Mouse (Mus musculus) WW6 (cell line): ENCODE results near the gene Slc2a13.

Experiments
- DNase-seq: peaks from one replicate; pipeline ENCODE4 v3.0.0-alpha.2; 2013; ENCODE audit warnings: low read depth, low spot score

The Slc2a13 gene

DNA sequence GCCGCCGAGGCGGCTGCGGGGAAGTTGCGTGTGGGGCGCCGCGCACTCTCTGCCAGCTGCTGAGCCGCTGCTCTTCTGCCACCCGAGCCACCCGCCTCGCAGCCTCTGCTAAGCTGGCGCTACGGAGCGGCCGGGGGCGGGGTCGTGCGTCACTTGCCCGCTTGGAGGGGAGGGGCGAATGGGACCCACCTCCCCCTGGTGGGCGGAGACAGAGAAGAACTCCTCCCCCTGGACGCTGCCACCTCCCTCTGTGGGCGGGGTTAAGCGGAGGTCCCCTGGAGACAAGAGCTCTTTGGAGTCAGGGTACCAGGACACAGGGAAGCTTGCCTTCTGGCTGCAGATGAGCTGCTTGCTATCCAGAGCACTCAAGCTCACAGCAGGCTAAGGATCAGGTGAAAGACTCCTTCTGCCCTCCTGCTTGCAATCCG is at the start of gene Slc2a13:
Gene Slc2a13, minus strand, starts transcription at position 151 of the 428 bp plus-strand sequence.
- peak; percentile 86 for DNase-seq

GRCm38 (mm10) chr15:91616016-91616415 is 43.0 kb upstream of the Slc2a13 start:
- DNase-seq, result no peak

GRCm38 (mm10) chr15:91615532-91615931 is 42.5 kb upstream of the Slc2a13 start:
- no peak for DNase-seq

- no peak for DNase-seq
Observed at GRCm38 (mm10) chr15:91613981-91614665, 41.1 kb upstream of the Slc2a13 start.

GRCm38 (mm10) chr15:91609713-91610112 is 36.7 kb upstream of the Slc2a13 start:
- peak; percentile 26 for DNase-seq

- no peak for DNase-seq
Observed at GRCm38 (mm10) chr15:91608811-91609210, 35.8 kb upstream of the Slc2a13 start.

DNA sequence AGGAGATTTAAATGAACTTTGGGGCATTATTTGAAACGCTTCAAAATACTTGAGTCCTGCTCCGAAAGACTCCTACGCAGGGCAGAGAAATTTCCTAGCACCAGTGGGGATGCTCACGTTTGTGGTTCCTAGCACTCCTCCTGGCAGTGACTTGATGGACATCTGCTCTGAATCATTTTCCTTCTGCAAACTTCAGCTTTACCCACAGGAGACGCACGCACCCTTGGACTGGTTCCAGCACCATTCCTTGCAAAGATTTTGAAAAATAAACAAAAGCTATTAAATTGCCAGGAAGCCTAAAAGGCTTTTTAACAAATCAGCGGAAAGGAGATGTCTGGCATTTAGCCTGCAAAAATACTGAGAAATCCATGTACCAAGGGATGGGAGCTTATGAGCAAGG is 28.1 kb upstream of the Slc2a13 start:
- no peak for DNase-seq

DNA sequence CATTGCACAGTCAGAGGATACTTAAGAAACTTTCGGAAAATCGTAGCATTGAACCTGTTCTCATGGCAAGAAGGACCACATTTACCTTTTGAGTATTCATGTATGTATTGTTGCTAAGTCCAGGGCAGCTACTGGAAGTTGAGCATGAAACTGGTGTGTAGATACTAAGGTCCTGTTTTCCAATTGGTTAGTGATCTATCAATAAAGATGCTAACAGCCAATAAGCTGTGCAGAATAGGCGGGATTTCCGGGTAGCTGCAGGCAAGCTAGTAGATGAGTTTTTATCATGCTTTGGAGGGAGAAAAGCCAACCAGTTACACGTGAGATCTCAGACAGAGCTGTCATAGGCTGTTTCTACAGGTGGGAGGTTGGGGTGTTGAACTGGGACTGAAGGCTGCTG is 24.2 kb upstream of the Slc2a13 start:
- DNase-seq, result no peak

DNA sequence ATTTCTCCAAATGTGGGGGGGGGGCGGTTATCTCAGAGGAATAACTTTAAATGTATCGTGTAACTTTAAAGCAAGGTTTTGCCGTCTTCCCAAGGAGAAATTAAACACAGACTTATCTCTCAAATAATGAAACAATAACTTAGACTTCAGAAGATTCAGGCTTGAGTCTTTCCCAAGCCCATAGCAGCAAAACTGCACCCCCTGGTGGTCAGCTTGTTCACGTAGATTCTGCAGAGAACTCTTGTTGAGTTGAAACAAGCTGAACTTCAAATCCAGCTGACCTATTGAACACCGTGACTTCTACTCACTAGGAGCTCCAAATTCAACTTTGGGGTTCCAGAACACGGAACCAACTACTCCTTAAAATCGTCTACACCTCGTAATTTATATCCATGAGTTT is 1.4 kb upstream of the Slc2a13 start:
- peak; percentile 36 for DNase-seq

DNA sequence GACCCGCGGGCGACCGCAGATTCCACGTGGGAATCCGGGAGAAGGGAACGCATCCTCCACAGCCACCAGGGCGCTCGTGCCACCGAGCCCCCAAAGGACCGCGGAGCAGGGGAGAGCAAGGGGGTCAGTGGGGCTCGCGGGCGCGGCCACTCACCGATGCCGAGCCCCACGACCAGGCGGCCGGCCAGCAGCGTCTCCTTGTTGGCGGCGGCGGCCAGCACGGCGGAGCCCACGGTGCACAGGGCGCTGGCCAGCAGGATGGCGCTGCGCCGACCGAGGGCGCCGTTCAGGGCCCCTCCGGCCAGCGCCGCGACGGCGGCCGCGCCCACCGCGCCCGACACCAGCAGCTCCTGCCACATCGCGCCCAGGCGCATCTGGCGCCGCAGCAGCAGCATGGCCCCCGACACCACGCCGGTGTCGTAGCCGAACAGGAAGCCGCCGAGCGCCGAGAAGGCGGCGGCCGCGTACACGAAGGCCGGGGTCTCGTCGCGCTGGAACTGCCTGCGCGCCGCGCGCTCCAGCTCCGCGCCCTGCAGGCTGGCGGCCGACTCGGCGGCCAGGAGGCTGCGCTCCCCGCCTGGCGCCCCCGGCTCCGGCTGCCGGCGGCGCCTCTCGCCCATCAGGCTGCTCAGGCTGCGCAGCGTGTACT is 516 bp downstream of the Slc2a13 start:
- DNase-seq, result peak; percentile 16

- no peak for DNase-seq
Observed at GRCm38 (mm10) chr15:91571981-91572380, 1.1 kb downstream of the Slc2a13 start.

GRCm38 (mm10) chr15:91566784-91567183 is 6.3 kb downstream of the Slc2a13 start:
- DNase-seq, result no peak

GRCm38 (mm10) chr15:91565025-91565605 is 7.9 kb downstream of the Slc2a13 start:
- no peak for DNase-seq

GRCm38 (mm10) chr15:91561728-91562127 is 11.3 kb downstream of the Slc2a13 start:
- no peak for DNase-seq

DNA sequence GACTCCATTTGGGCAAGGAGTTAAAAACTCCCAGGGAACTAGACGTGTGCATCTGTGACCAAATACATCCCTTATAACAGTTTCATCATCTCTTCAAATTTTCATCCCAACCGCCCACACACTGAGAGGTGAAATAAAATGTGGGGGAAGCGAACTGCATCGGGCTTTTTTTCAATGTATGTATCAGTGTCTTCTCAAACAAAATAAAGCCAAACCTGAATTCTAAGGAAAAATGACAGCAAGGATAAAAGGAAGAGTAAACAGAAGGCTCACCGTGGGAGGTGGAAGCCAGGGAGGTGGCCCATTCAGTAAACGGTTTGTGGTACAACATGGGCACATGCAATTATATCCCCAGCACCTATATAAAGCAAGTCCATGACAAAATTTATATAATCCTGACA is 17.7 kb downstream of the Slc2a13 start:
- no peak for DNase-seq

DNA sequence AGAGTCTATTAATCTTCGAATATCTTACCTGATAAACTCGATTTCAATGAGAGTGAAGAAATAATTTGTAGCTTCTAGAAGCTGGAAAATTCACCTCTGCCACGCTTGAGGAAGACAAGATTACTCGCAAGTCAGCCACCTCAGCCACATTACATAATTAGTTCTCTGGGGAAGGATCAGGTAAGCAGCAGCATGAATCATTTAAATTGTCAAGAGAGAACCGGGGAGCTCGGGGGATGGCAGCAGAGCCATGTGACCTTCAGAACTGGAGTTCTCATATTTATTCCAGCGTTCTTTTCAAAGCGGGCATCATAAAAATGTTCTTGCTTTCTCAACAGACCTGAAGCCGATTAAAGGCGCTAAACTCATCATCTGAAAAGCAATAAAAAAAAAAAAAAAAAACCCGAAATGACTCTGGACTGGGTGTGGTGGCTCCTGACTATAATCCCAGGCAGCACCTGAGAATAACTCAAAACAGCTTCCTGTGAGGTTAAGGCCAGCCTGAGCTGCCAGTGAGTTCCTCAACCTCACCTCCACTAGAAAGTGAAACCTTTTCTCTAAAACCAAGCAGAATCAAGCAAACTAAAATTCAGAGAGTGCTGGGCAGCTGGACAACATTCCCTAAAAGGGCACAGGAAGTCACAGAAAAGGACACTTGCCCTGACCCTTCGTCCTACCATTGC is 24.3 kb downstream of the Slc2a13 start:
- DNase-seq, result no peak

DNA sequence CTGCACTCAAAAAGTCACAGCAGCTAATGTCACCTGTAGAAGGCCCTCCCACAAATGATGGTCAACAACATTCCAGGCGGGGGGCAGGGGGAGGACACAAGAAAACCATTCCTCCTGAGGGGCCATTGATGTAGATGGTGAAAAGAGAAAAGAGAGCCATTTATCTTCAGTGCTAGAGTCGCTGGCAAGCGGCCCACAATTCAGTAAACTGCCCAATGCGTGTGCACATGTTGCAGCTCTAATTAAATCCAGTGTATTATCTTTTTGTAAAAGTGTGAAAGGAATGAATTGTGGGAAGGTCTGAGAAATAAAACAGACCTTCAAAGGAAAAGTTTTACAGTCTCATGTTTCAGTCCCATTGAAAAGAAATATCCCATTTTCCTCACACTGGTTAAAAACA is 28.5 kb downstream of the Slc2a13 start:
- no peak for DNase-seq

DNA sequence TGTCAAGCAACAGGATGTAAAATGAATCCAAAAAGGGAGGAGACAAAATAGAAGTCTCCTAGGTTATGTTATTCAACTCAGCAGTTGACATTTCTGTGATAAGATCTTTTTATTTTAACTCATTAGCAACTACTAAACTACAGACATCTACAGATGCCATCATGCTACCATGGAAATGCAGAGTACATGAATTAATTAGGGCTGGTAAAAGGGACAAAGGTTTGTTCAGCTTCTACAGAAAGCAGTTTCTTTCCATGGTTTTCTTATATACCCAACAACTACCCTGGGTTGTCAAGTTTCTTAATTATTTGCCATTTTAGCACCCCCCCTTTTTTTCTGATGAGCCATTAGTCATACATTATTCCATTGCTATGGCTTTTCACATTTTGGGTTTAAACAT is 34.6 kb downstream of the Slc2a13 start:
- DNase-seq, result no peak

GRCm38 (mm10) chr15:91526876-91527275 is 46.2 kb downstream of the Slc2a13 start:
- DNase-seq, result no peak

- DNase-seq, result no peak
Observed at GRCm38 (mm10) chr15:91526166-91526565, 46.9 kb downstream of the Slc2a13 start.

GRCm38 (mm10) chr15:91524451-91524850 is 48.6 kb downstream of the Slc2a13 start:
- no peak for DNase-seq

- no peak for DNase-seq
Observed at GRCm38 (mm10) chr15:91503291-91503690, 69.8 kb downstream of the Slc2a13 start.
